Mouse (Mus musculus): ENCODE measurements around the gene Ap2a2. TPM values are rescaled to one million over a fixed set of nuclear protein-coding genes. Genes with fewer than 3 reads are reported as not detected.

Ap2a2 gene
- total and polyA plus RNA-seq, 2 experiments from 2014 or later = 30.6 to 63.3 TPM

- Histone ChIP-seq H3K4me3 (ENCODE audit: low read depth, low read length) (peak overlapping the region; percentile 69), H3K27me3 (ENCODE audit: control insufficient read depth, insufficient read depth, low read length) (no peaks in the 10 kb centered on the region), H3K4me1 (ENCODE audit: control insufficient read depth, insufficient read depth) (peaks cover 10% of the 10 kb centered on the region), H3K9me3 (replicated peaks; ENCODE audit: control insufficient read depth, low read length) (no peaks in the 10 kb centered on the region), H3K9ac (replicated peaks; ENCODE audit: low read depth, low read length) (peak overlapping the region; percentile 58), H3K27ac (ENCODE audit: low read depth) (peak overlapping the region; percentile 70), H3K4me2 (ENCODE audit: low read depth, low read length) (peak overlapping the region; percentile 83), H3K36me3 (replicated peaks; ENCODE audit: control insufficient read depth, insufficient read depth, low read length) (no peaks in the 10 kb centered on the region)
- WGBS = 10% methylated on average over 18 of the region's 18 CpGs
- DNase-seq (ENCODE audit: low spot score) = peak; percentile 25
- TF ChIP-seq CTCF (IDR thresholded peaks at IDR 0.05; ENCODE audit: low read depth) (no peak), EP300 (IDR thresholded peaks at IDR 0.05; ENCODE audit: low read depth) (no peak)
- no peak; the same call in 1 of the 2 replicates for ATAC-seq (ENCODE audit: insufficient read depth, low read depth)
These were observed 23.0 kb upstream of the Ap2a2 start for GRCm38 (mm10) chr7:141538852-141539555.

GRCm38 (mm10) chr7:141539556-141540311 is 22.2 kb upstream of the Ap2a2 start, which contains the start of gene Chid1:
TSS of gene Chid1 (minus strand) at chr7:141539857.
- ATAC-seq (ENCODE audit: insufficient read depth, low read depth) (peak; percentile 95), DNase-seq (ENCODE audit: low spot score) (peak; percentile 97)
- Histone ChIP-seq H3K4me1 (ENCODE audit: control insufficient read depth, insufficient read depth) (peaks cover 10% of the 10 kb centered on the region), H3K9ac (replicated peaks; ENCODE audit: low read depth, low read length) (peak within 1 kb of the TSS; percentile 58), H3K27ac (ENCODE audit: low read depth) (peak within 1 kb of the TSS; percentile 70), H3K27me3 (ENCODE audit: control insufficient read depth, insufficient read depth, low read length) (no peaks in the 10 kb centered on the region), H3K36me3 (replicated peaks; ENCODE audit: control insufficient read depth, insufficient read depth, low read length) (no peaks in the 10 kb centered on the region), H3K4me2 (ENCODE audit: low read depth, low read length) (peak within 1 kb of the TSS; percentile 83), H3K4me3 (ENCODE audit: low read depth, low read length) (peak within 1 kb of the TSS; percentile 69), H3K9me3 (replicated peaks; ENCODE audit: control insufficient read depth, low read length) (no peaks in the 10 kb centered on the region)
- WGBS = under 1% methylated on average over 46 of the region's 46 CpGs
- TF ChIP-seq EP300 (IDR thresholded peaks at IDR 0.05; ENCODE audit: low read depth) (no peak), CTCF (IDR thresholded peaks at IDR 0.05; ENCODE audit: low read depth) (no peak)

- 57% methylated on average over 13 of the region's 13 CpGs for WGBS
- ATAC-seq (ENCODE audit: insufficient read depth, low read depth) (peak; percentile 40), DNase-seq (ENCODE audit: low spot score) (peak; percentile 34)
- H3K27me3 ChIP-seq (ENCODE audit: control insufficient read depth, insufficient read depth, low read length) = no peaks in the 10 kb centered on the region
- H3K4me3 ChIP-seq (ENCODE audit: low read depth, low read length) = peak overlapping the region; percentile 69
- no peaks in the 10 kb centered on the region for H3K36me3 ChIP-seq (replicated peaks; ENCODE audit: control insufficient read depth, insufficient read depth, low read length)
- TF ChIP-seq EP300 (IDR thresholded peaks at IDR 0.05; ENCODE audit: low read depth) (no peak), CTCF (IDR thresholded peaks at IDR 0.05; ENCODE audit: low read depth) (no peak)
- H3K27ac ChIP-seq (ENCODE audit: low read depth) = peak overlapping the region; percentile 65
- no peaks in the 10 kb centered on the region for H3K9me3 ChIP-seq (replicated peaks; ENCODE audit: control insufficient read depth, low read length)
- peaks cover 10% of the 10 kb centered on the region for H3K4me1 ChIP-seq (ENCODE audit: control insufficient read depth, insufficient read depth)
- 0 out of 2 replicates have a peak overlapping the region, but pooled peaks have one; percentile 38 for H3K9ac ChIP-seq (replicated peaks; ENCODE audit: low read depth, low read length)
- H3K4me2 ChIP-seq (ENCODE audit: low read depth, low read length) = peak overlapping the region; percentile 83
These were observed 21.5 kb upstream of the Ap2a2 start for GRCm38 (mm10) chr7:141540312-141541081.

- Histone ChIP-seq H3K36me3 (replicated peaks; ENCODE audit: control insufficient read depth, insufficient read depth, low read length) (no peaks in the 10 kb centered on the region), H3K4me1 (ENCODE audit: control insufficient read depth, insufficient read depth) (peaks cover 10% of the 10 kb centered on the region), H3K27me3 (ENCODE audit: control insufficient read depth, insufficient read depth, low read length) (no peaks in the 10 kb centered on the region), H3K27ac (ENCODE audit: low read depth) (no peak overlapping the region), H3K9ac (replicated peaks; ENCODE audit: low read depth, low read length) (no peak overlapping the region), H3K4me3 (ENCODE audit: low read depth, low read length) (no peak overlapping the region), H3K9me3 (replicated peaks; ENCODE audit: control insufficient read depth, low read length) (no peaks in the 10 kb centered on the region), H3K4me2 (ENCODE audit: low read depth, low read length) (no peak overlapping the region)
- WGBS = 74% methylated on average over 4 of the region's 4 CpGs
- ATAC-seq (ENCODE audit: insufficient read depth, low read depth) = no peak
- no peak for DNase-seq (ENCODE audit: low spot score)
- no peak for TF ChIP-seq CTCF (IDR thresholded peaks at IDR 0.05; ENCODE audit: low read depth)
- no peak for TF ChIP-seq EP300 (IDR thresholded peaks at IDR 0.05; ENCODE audit: low read depth)
These were observed 20.3 kb upstream of the Ap2a2 start for GRCm38 (mm10) chr7:141541681-141542080.

- Histone ChIP-seq H3K27me3 (ENCODE audit: control insufficient read depth, insufficient read depth, low read length) (no peaks in the 10 kb centered on the region), H3K9me3 (replicated peaks; ENCODE audit: control insufficient read depth, low read length) (no peaks in the 10 kb centered on the region), H3K4me3 (ENCODE audit: low read depth, low read length) (no peak overlapping the region), H3K36me3 (replicated peaks; ENCODE audit: control insufficient read depth, insufficient read depth, low read length) (no peaks in the 10 kb centered on the region), H3K4me1 (ENCODE audit: control insufficient read depth, insufficient read depth) (peaks cover 10% of the 10 kb centered on the region), H3K4me2 (ENCODE audit: low read depth, low read length) (no peak overlapping the region), H3K27ac (ENCODE audit: low read depth) (no peak overlapping the region), H3K9ac (replicated peaks; ENCODE audit: low read depth, low read length) (no peak overlapping the region)
- no peak for TF ChIP-seq CTCF (IDR thresholded peaks at IDR 0.05; ENCODE audit: low read depth)
- TF ChIP-seq EP300 (IDR thresholded peaks at IDR 0.05; ENCODE audit: low read depth) = no peak
- DNase-seq (ENCODE audit: low spot score) (no peak), ATAC-seq (ENCODE audit: insufficient read depth, low read depth) (no peak)
- 85% methylated on average over 2 of the region's 2 CpGs for WGBS
These were observed 19.4 kb upstream of the Ap2a2 start for GRCm38 (mm10) chr7:141542588-141542987.

Measured in heart, postnatal 0 days (tissue).